Mouse (Mus musculus) C2C12 (cell line): ENCODE results near the gene Zfp385c. TPM values are rescaled to one million over a fixed set of nuclear protein-coding genes. Genes with fewer than 3 reads are reported as not detected.
A peak's percentile ranks its signal among the peaks of the same experiment; 100 is the strongest.

ENCODE experiments used
- H3K27me3 ChIP-seq: one replicate; pipeline ENCODE4 v1.6.1; 2011; ENCODE audit not compliant: control insufficient read depth, insufficient read depth, insufficient read length
- H3K36me3 ChIP-seq: one replicate; pipeline ENCODE4 v1.6.1; 2011; ENCODE audit not compliant: control insufficient read depth, insufficient read depth
- H3K4me3 ChIP-seq: one replicate; pipeline ENCODE4 v1.5.1; 2011; ENCODE audit warnings: mild to moderate bottlenecking, control low read depth; ENCODE audit not compliant: poor library complexity, insufficient read depth, severe bottlenecking
- H3K79me2 ChIP-seq: one replicate; pipeline ENCODE4 v1.6.1; 2011; ENCODE audit not compliant: control insufficient read depth, insufficient read depth
- H3K79me3 ChIP-seq: one replicate; pipeline ENCODE4 v1.6.1; 2011; ENCODE audit warnings: low read depth, control low read depth
- H3ac ChIP-seq: one replicate; pipeline ENCODE3; 2011; ENCODE audit warnings: low read depth; ENCODE audit not compliant: control insufficient read depth, insufficient read length
- CEBPB ChIP-seq: IDR thresholded peaks from one replicate; pipeline ENCODE4 v1.6.1; 2011; ENCODE audit warnings: low read depth, mild to moderate bottlenecking, control low read depth, moderate library complexity
- CTCF ChIP-seq: IDR thresholded peaks from one replicate; pipeline ENCODE4 v1.5.1; 2011; ENCODE audit not compliant: control insufficient read depth, insufficient read depth, insufficient read length
- FOSL1 ChIP-seq: IDR thresholded peaks from one replicate; pipeline ENCODE4 v1.8.0; 2011; ENCODE audit warnings: mild to moderate bottlenecking, low read length; ENCODE audit not compliant: poor library complexity, insufficient read depth, severe bottlenecking
- MAX ChIP-seq: IDR thresholded peaks from one replicate; pipeline ENCODE4 v1.6.1; 2011; ENCODE audit warnings: mild to moderate bottlenecking, control low read depth
- MYOD1 ChIP-seq: IDR thresholded peaks from one replicate; pipeline ENCODE4 v1.6.1; 2011; ENCODE audit warnings: low read depth; ENCODE audit not compliant: control insufficient read depth, insufficient read length
- MYOG ChIP-seq: IDR thresholded peaks from one replicate; pipeline ENCODE4 v1.6.1; 2011; ENCODE audit not compliant: control insufficient read depth, insufficient read length; ENCODE audit errors: extremely low read depth
- USF1 ChIP-seq: IDR thresholded peaks from one replicate; pipeline ENCODE4 v1.6.1; 2011; ENCODE audit warnings: low read depth, mild to moderate bottlenecking, control low read depth, moderate library complexity
- polyA plus RNA-seq: library from polyadenylated mRNA; unstranded; fragments of >200 nt; fragmentation: generic; extraction: Trizol; gene quantifications from one replicate; pipeline ENCODE4 v1.2.1, GENCODE M21; 2012; ENCODE audit warnings: missing spikeins

Zfp385c gene
- polyA plus RNA-seq, 1 experiment: not detected

GRCm38 (mm10) chr11:100702081-100702851 lies 10.0 kb upstream of the Zfp385c start:
- TF ChIP-seq MYOD1: no peak
- peak; percentile 95 for TF ChIP-seq MAX
- peak; percentile 15 for TF ChIP-seq USF1
- no peak for TF ChIP-seq CEBPB
- TF ChIP-seq FOSL1: no peak
- TF ChIP-seq CTCF: peak; percentile 82
- TF ChIP-seq MYOG: no peak
- Histone ChIP-seq H3K27me3 (no peaks in the 10 kb centered on the region), H3K79me2 (no peaks in the 10 kb centered on the region), H3ac (no peak overlapping the region), H3K79me3 (no peaks in the 10 kb centered on the region), H3K4me3 (no peak overlapping the region), H3K36me3 (peaks cover 30% of the 10 kb centered on the region)

- Histone ChIP-seq H3K4me3 (no peak overlapping the region), H3K79me3 (no peaks in the 10 kb centered on the region), H3K36me3 (peaks cover 20% of the 10 kb centered on the region), H3K79me2 (no peaks in the 10 kb centered on the region), H3ac (no peak overlapping the region), H3K27me3 (no peaks in the 10 kb centered on the region)
- no peak for TF ChIP-seq MAX
- no peak for TF ChIP-seq CTCF
- TF ChIP-seq USF1: no peak
- TF ChIP-seq MYOD1: no peak
- no peak for TF ChIP-seq CEBPB
- TF ChIP-seq MYOG: no peak
- no peak for TF ChIP-seq FOSL1
Measured at GRCm38 (mm10) chr11:100701301-100701700, 9.0 kb upstream of the Zfp385c start.

- H3ac ChIP-seq: no peak overlapping the region
- peaks cover 14% of the 10 kb centered on the region for H3K36me3 ChIP-seq
- no peaks in the 10 kb centered on the region for H3K27me3 ChIP-seq
- TF ChIP-seq MYOG: no peak
- no peaks in the 10 kb centered on the region for H3K79me3 ChIP-seq
- H3K4me3 ChIP-seq: no peak overlapping the region
- no peaks in the 10 kb centered on the region for H3K79me2 ChIP-seq
Measured at GRCm38 (mm10) chr11:100700710-100701109, 8.5 kb upstream of the Zfp385c start.

- H3ac ChIP-seq: no peak overlapping the region
- H3K79me3 ChIP-seq: no peaks in the 10 kb centered on the region
- H3K79me2 ChIP-seq: no peaks in the 10 kb centered on the region
- TF ChIP-seq MYOD1 (no peak), FOSL1 (no peak), CTCF (no peak), USF1 (no peak), CEBPB (no peak), MAX (no peak), MYOG (no peak)
- H3K27me3 ChIP-seq: no peaks in the 10 kb centered on the region
- no peak overlapping the region for H3K4me3 ChIP-seq
- no peaks in the 10 kb centered on the region for H3K36me3 ChIP-seq
Measured at GRCm38 (mm10) chr11:100697921-100698320, 5.7 kb upstream of the Zfp385c start.

DNA sequence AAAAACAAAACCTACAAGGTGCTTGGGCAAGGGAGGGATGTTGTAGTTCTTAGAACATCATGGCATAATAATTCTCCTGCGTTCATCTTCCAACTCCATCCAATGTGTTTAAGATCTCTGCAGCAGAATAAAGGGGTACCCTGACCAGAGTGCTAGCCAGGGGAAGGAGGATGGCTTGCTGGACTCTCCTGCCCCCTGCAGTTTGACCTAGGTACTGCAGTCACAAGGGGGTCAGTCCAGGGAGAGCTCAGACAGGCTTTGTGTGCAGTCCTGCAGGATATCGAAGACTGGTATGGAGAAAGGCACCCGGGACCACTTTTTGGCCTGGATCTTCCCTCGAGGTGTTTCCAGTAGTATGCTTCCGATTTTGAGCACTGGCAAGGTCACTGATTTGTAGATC lies 2.7 kb upstream of the Zfp385c start:
- Histone ChIP-seq H3K27me3 (no peaks in the 10 kb centered on the region), H3K79me2 (no peaks in the 10 kb centered on the region), H3ac (no peak overlapping the region), H3K36me3 (no peaks in the 10 kb centered on the region), H3K4me3 (no peak overlapping the region), H3K79me3 (no peaks in the 10 kb centered on the region)
- no peak for TF ChIP-seq MAX
- TF ChIP-seq MYOD1: no peak
- no peak for TF ChIP-seq USF1
- TF ChIP-seq CEBPB: no peak
- no peak for TF ChIP-seq FOSL1
- no peak for TF ChIP-seq MYOG
- peak; percentile 90 for TF ChIP-seq CTCF

DNA sequence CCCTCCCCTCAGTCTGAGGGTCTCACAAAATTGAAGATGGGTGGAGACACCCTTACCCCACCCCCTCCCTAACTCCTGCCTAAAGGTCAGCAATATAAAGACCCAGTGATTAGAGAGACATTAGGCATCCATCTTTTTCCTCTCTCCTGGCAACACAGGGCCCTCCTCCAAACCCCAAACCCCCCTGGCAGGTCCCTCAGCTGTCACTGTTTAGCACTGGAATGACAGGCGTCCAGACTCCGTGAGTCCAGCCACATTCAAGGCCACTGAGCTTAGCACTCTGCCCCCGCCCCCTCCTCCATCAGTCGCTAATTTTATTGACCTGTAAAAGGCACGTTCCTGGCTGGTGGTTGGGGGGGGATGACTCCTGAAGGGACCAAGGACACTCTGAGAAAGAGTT lies 899 bp upstream of the Zfp385c start:
- no peaks in the 10 kb centered on the region for H3K27me3 ChIP-seq
- TF ChIP-seq MYOG (no peak), MYOD1 (no peak), USF1 (no peak), FOSL1 (no peak), MAX (no peak), CEBPB (no peak), CTCF (no peak)
- no peak overlapping the region for H3ac ChIP-seq
- no peaks in the 10 kb centered on the region for H3K36me3 ChIP-seq
- H3K79me2 ChIP-seq: no peaks in the 10 kb centered on the region
- H3K4me3 ChIP-seq: no peak overlapping the region
- no peaks in the 10 kb centered on the region for H3K79me3 ChIP-seq
